Mouse (Mus musculus) retina, postnatal 1 day (tissue): ENCODE measurements around the gene Olfr325.
"Not testable (repeated sequence)": the region's sequence is repeated elsewhere in the genome, so short reads cannot be mapped to it uniquely, and the experiment has no call there.

ENCODE experiments used
- DNase-seq: peaks from one replicate; pipeline ENCODE4 v3.0.0-alpha.2; 2012

Gene Olfr325

DNA sequence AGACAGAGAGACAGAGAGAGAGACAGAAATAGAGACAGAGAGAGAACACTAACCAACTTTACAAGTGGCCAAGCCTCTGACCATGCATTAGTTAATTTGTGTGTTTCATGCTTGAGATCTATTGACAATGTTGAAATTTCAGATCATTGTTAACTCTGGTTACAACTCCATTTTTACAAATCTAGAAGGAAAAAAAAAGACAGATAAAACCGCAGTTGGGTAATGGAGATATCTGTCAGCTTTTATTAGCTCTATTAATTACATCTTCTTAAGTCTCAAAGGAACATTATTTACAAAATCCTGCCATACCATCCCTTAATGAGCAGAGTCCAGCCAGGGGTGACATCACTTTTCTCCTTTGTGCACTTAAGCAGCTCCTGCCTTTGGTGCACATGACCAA lies at the start of gene Olfr325:
Olfr325 (plus strand) TSS at position 301 of the 400 bp plus-strand sequence.
- DNase-seq = no peak

DNA sequence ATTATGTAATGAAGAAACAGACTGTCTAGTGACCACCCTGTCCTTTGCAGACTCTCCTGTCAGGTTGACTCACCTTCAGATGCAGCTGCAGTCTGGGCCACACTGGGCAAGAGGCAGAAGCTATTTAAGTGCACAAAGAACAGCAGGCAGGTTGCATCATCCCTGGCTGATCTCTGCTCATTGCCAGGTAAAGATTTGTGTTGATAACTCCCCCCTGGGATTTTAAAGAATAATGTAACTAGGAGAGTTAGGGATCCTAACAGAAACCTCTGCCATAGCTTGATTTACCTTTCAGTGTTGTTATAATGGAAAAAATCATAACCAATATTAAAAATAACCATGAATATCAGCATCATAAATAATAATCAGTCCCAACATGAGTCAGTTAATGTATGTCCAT lies 42.8 kb upstream of the Olfr325 start, which contains the start of gene Olfr330:
Olfr330 (minus strand) TSS at position 101 of the 400 bp plus-strand sequence.
- DNase-seq = not testable (repeated sequence)

DNA sequence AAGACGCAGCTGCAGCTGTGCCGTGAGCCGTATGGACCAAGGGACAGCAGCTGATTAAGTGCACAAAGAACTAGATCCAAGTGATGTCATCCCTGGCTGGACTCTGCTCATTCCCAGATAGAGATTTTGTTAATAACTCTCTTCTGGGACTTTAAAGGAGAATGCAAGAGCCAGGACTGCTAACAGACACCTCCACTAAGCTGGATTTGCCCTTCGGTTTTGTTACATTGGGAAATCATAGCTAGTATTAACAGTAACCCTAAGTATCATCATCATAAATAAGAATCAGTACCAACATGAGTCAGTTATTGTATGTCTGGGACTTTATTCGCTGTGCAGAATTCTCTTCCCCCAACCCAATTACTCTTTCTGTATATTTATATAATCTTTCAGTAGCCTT lies 31.2 kb upstream of the Olfr325 start, which contains the start of gene Olfr329-ps:
Olfr329-ps (minus strand) TSS at position 101 of the 400 bp plus-strand sequence.
- DNase-seq = no peak

DNA sequence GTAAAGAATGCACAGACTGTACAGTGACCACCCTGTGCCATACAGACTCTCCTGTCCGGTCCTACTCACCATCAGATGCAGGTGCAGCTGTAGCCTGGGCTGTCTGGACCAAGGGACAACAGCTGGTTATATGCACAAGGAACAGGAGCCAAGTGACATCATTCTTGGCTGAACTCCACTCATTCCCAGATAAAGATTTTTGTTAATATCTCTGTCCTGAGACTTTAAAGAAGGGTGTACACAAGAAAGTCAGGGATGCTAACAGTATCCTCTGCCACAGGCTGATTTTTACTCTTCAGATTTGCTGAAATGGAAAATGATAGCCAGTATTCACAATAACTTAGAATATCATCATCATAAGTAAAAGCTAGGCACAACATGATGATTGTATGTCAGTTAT lies 22.0 kb upstream of the Olfr325 start, which contains the start of gene Olfr328:
Olfr328 (minus strand) TSS at position 101 of the 400 bp plus-strand sequence.
- no peak for DNase-seq

DNA sequence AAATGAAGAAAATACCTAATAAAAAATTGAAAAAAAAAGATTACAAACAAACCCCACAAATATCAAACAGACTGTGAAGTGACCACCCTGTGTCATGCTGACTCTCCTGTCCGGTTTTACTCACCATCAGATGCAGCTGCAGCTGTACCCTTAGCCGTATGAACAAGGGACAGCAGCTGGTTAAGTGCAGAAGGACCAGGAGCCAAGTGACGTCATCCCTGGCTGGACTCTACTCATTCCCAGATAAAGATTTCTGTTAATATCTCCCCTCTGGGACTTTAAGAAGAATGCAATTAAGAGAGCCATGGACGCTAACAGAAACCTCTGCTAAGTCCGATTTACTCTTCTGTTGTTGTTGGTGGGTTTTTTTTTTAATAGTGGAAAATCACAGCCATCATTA lies 7.1 kb upstream of the Olfr325 start, which contains the start of gene Olfr224:
Olfr224 (minus strand) TSS at position 149 of the 400 bp plus-strand sequence.
- DNase-seq = no peak

DNA sequence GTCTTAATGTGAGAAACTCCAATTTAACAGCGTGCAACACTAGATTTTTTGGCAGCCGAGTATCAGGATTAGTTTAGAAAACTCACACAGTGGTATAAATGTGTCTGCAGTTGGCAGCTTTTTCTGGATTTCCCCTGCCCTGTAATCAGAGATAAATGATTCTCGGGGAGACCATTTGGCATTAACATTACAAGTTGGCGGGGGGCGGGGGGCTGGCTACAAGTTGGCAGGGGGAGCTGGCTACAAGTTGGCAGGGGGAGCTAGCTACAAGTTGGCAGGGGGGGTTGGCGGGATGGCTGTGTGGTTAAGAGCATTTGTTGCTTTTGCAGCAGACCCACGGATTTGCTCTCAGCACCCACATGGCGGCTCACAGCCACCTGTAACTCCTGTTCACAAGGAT lies 1.1 kb downstream of the Olfr325 start:
- DNase-seq = no peak

DNA sequence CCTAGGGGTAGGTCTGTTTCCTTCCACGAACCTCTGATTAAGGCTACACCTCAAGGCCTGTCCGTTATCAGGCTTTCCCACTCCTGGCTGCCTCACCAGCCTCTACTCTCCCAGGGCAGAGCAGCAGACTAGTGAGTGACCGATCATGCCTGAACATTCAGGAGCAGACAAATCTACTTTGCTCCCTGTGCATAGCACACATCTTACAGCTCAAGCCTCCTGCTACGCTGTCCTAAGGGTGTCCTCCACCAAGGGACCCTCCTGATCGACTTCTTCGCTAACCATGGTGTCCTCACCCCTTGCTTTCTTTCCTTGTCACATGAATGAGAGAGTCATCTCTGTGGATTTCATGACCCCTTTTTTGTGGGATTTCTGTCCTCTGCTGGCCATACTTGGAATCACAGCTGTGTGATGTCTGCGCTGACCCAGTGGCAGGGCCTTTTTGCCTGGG lies 10.4 kb downstream of the Olfr325 start:
- DNase-seq = peak; percentile 68

DNA sequence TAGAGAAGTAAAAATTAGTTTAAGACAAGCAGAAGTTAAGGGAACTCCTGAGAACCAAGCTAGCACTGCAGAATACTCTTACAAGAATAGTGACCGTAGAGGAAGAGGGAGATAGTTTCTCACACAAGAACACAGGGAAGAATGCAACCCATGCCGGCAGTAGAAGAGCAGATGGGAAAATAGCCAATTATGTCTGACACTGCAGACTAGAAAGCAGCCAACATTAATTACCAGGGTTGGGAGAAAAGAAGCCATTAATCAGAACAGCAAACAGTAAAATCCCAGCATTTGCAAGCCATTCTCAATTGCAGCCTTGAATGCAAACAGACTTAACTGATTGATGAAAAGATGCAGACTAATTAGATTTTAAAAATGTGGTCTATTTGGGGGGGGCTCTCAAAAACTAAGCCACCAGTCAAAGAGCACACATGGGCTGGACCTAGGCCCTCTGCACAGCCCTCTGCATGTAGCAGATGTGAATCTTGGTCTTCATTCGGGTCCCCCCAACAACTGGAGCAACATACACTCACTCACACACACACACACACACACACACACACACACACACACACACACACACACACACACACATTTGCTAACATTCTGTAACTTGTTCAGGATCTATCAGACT lies 11.2 kb downstream of the Olfr325 start:
- peak; percentile 36 for DNase-seq

DNA sequence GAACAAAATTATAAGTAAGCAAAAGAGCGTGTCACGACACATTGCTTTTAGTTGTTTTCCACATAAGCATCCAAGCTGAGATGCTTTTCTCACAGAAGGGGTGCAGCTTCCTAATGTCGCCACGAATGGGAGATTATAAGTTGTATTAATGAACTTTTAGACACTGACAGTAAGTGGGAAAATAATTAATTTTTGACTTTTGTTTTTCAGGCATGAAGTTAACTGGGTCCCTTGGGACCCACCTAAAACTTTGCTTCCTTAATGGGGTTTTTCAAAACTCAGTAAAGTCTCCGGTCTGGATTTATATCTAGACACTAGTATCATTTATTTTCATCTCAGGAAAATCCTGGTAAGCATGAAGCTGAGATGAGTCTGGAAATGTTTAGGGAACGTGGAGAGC lies 17.3 kb downstream of the Olfr325 start, which contains the start of gene Olfr324:
Olfr324 (plus strand) TSS at position 301 of the 400 bp plus-strand sequence.
- DNase-seq = no peak

DNA sequence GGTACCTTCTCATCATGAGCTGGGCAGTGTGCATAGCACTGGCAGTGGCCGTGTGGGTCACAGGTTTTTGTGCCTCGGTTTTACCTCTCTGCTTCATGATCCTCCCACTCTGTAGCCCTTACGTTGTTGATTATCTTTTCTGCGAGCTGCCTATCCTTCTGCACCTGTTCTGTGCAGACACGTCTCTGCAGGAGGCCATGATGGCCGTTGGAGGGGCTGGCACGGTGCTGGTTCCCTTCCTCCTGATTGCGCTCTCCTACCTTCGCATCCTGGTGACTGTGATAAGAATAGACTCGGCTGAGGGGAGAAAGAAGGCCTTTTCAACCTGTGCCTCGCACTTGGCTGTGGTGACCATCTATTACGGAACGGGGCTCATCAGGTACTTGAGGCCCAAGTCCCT lies 20.3 kb downstream of the Olfr325 start:
- no peak for DNase-seq

DNA sequence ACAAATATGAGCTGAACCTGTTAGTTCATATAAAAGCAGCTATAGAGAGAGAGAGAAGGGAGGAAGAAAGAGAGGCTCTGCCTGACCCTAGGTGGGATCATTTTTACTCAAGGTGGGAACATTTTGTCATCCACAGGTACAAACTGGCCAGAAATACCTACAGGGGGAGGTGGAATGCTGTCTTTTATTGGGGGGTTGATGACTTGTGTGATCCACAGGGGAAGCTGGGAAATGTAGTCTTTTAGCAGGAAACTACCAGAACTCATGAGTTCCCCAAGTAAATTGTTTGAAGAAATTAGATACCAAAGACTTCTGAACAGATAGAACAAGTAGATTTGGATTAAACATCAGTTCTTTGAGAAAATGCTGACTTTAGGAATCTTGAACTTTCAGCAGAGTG lies 24.5 kb downstream of the Olfr325 start:
- DNase-seq = no peak

DNA sequence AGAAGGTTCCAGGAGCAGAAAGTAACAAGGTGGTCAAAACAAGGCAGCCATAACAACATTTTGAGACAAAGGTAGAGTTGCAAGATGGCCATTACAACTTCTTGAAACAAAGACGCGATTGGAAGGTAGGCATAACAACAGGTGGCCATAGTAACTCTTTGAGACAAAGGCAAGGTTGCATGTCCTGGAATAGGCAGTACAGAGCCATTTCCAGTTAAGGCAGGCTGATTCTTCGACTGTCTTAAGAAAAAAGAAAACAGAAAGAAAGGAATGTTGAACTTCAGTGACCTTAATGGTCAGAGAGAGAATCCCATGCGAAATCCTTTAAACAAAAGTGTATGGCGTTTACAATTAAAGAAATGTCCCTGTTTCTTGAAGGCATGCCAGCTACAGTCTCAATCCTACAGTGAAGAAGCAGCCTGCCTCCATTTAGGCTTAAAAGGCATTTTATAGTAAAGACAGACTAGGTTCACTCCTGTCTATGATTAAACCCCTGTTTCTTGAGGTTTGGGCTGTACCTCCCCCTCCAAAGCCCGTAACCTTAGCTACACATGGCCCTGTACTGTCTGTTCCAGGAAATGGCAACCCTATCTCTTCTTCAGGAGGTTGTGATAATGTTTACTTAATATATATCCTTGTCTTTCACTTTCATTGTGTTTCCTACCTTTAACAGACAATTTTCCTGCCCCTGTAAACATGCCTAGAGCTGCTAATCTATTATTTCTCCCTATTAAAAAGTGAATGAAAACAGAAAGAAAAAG lies 25.4 kb downstream of the Olfr325 start:
- DNase-seq = no peak

DNA sequence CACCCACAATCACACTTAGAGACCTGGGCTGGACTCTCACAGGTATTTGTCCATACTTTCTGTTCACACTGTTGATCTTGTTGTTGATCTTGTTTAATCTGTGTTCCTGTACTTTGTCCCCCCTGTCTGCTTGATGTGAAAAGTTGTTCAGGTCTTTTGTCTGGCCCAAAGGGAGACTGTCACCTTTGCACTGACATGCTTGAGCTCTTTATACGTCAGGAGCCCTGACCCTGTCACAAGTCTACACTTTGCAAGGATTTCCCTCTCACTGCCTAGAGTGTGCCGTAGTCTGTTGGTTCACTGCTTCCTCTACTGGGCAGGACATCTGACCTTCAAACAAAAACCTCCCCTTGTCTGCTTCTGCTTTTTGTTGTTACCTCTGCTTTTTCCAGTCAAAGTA lies 27.2 kb downstream of the Olfr325 start:
- no peak for DNase-seq

DNA sequence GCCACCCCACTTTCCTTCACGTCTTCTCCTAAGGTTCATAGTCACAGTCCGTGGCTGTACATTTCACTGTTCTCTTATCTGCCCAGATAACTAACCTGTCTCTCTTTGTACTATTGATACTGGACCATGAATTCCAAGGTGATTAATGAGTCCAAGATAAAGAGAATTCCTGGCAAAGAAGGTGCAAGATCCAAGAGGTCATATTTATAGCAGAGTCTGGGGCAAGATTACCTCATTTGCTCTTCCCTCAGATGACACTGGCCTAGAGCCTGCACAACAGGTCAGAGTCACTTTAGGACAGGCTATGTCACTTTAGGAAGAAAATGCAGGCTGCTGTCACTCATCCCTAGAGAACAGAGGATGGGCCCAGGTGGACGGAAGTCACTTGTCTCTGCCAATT lies 27.7 kb downstream of the Olfr325 start:
- DNase-seq = no peak

DNA sequence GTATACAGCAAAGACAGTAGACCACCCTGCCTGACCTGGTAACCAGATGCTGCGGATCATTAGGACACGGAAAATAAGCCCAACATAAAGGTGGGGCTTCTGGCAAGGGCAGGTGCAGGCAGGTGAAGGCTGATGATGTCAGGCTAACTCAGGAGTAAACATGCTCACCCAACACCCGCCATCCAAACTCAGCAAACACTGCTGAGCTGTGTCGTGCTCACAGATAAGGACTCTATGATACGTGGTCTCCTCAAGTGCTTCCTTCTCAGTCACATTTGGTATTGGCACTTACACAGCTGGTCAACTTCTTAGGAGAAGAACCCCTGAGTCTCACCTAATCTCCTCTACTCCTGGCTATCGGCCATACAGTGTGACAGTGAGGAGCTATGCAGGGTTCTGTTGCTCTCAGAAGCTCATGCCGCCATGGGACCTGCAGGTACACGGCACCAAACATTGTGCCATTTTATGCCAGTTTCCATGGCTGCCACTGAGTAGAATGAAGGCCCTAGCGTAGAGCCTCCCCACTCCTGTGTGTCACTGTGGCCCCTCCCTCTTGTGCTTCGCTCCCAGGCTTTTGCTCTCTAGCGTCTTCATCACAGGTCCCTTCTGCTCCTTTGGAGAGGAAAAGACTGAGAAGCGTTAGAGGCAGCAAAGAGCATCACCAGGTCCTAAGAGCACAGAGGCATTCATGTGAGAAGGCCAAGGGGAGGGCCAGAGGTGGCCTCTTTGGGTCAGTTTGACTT lies 28.8 kb downstream of the Olfr325 start:
- DNase-seq = no peak

DNA sequence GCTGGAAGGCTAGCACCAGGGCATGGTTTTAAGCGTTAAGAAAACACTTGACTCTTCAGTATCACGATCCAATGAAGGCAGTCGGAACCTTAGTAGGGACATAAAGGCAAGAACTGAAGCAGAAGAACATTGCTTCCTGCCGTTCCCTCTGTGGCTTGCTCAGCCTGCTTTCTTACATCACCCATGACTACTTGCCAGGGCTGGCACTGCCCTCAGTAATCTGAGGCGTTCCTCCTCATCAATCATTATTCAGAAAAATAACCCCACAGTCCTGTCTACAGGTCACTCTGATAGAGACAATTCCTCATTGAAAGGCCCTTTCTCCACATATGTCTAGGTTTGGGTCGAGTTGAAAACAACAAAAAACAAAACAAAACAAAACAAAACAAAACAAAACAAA lies 29.5 kb downstream of the Olfr325 start:
- no peak for DNase-seq

DNA sequence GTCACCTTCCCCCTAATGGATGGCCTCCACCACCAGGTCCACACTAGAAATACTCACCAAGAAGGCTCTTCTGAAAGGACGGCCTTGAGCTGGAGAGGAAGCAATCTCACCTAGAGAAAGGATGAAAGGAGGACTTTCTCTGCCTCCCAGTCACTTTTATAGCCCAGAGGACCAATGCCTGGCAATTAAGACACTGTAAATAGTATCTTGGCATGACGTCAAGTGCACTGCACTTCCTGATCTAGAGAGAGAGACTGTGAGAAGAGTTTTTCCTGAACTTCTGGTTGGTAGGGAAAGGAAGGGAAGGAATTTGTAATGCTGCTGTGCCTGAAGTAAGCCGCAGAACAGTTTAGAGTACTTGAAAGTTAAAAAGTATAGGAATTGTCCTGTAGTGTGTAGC lies 35.8 kb downstream of the Olfr325 start:
- DNase-seq = no peak

DNA sequence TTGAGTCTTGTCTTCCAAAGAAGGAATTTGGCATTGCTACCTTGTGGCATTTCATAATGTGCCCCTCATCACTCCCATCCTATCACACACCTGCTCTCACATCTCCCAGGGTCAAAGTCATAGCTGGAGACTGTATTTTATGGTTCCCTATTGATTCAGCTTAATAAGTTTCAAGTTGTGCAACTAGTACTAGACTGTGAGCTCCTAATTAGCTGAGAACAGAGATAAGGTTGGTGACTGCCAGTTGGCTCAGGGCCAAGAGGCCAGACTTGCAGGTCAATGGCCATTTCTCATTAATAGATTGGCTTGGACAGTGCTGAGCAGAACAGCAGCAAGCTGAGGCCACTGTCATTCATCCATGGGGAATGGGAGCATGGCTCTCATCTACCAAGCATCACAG lies 37.0 kb downstream of the Olfr325 start:
- DNase-seq = no peak

DNA sequence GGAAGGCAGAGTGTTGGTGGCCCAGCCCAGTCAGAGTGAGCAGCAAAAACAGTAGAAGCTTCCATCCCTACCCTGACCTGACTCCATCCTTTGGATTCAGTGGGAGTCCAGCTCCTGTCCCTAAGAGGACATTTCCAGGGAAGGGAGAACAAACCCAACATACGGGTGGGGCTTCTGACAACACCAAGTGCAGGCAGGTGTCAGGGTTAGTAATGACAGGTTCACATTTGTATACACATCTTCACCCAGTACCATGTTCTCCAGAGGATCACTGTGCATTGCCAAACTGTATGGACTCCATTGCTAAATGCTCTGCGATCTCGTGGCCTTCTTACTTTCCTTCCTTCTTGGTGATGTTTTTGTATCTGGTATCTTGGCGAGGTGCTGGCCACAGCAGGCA lies 38.4 kb downstream of the Olfr325 start, which contains the start of gene 2210407C18Rik:
2210407C18Rik (minus strand) TSS at position 101 of the 400 bp plus-strand sequence.
- DNase-seq = no peak

DNA sequence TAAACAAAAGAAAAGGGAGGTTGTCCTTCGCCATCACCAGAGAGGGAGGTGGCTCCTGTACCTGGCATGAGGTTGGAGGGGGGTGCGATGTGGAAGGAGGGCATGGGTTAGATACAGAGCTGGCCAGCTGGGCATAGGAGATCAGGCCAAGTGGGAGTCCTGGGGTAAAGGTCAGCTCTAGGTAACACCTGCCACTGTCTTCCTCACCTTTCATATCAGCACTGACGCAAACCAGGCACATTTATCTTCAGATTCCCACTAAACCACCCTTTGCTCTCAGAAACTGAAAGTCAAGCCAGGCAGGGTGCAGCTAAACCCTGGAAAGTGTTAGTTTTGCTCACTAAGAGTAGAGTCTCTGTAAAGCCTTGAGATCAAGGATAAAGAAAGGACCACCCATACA lies 40.8 kb downstream of the Olfr325 start:
- no peak for DNase-seq

DNA sequence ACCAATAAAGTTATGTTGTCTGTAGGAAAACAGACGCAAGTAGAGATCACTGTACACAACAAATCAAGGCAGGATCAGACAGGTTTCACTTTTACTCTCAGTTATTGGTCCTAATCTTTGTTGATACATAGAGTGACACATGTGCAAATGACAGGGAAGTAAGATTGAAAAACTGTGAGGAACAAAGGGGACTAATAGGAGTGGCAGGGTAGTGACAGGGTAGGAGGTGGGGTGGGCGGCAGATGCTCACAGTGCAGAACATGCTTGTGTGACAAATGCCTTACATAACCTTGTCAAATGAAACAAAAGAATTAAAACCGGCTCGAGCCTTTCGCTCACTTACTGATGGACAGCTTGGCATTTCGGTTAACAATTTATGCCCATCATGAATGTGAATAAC lies 41.3 kb downstream of the Olfr325 start:
- no peak for DNase-seq

DNA sequence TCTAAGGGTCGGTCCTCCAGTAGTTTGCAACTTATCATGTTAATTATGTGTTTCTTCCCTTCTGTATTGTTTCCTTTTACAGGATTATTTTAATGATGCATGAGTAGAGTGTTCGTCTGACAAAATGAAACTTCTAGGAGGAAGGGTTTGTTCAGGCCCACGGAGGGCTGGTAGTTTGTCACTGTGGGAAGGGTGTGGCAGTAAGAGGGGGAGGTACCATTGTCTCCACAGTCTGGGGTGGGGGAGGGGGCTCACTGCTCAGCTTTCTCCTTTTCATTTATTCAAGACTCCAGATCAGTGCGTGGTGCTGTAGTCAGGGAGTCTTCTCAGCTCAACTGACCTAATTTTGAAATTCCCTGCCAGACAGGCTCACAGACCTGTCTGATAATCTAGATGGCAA lies 48.6 kb downstream of the Olfr325 start:
- peak; percentile 41 for DNase-seq

DNA sequence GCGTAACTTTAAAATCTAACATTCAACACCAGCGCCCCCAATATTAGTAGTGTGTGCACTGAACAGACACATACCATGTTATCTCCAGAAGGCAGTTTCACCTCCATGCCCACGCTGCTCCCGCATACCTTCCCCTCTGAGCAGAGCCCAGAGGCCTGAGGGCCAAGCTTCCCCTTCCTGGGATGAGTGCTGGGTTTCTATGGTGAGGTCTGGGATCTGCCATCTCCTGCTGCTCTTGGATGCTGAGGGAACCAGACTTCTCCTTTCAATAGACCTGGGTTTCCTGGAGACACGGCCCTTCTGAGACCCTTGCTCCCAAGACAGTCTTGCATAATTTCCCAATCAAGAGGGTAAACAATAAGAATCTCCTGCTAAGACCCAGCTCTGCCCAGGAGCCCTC lies 52.9 kb downstream of the Olfr325 start, which contains the start of gene Olfr323:
Olfr323 (minus strand) TSS at position 101 of the 400 bp plus-strand sequence.
- no peak for DNase-seq
